Mouse (Mus musculus) ES-Bruce4 (cell line): Measurements from ENCODE around the gene Cd160. TPM values are rescaled to one million over a fixed set of nuclear protein-coding genes. Genes with fewer than 3 reads are reported as not detected.

Experiments used
- H3K27ac ChIP-seq: 2 replicates; pipeline ENCODE4 v1.5.1; 2012; ENCODE audit warnings: low read length, inconsistent platforms; ENCODE audit not compliant: insufficient read depth
- H3K27me3 ChIP-seq: 2 replicates; pipeline ENCODE4 v1.6.1; 2012; ENCODE audit warnings: mild to moderate bottlenecking, low read length, inconsistent platforms; ENCODE audit not compliant: control insufficient read depth, poor library complexity, insufficient read depth, severe bottlenecking
- H3K36me3 ChIP-seq: 2 replicates; pipeline ENCODE4 v1.6.1; 2012; ENCODE audit warnings: inconsistent platforms, mild to moderate bottlenecking, low read length, moderate library complexity; ENCODE audit not compliant: control insufficient read depth, poor library complexity, insufficient read depth, severe bottlenecking
- H3K4me1 ChIP-seq: one replicate; pipeline ENCODE4 v1.8.1; 2011; ENCODE audit warnings: low read length; ENCODE audit not compliant: control insufficient read depth, insufficient read depth
- H3K4me3 ChIP-seq: 2 replicates; pipeline ENCODE4 v1.5.1; 2011; ENCODE audit warnings: low read depth, mild to moderate bottlenecking, low read length
- H3K9ac ChIP-seq: 2 replicates; pipeline ENCODE4 v1.6.1; 2012; ENCODE audit warnings: low read depth, mild to moderate bottlenecking, inconsistent platforms; ENCODE audit not compliant: poor library complexity, severe bottlenecking
- H3K9me3 ChIP-seq: replicated peaks from 2 replicates; pipeline ENCODE4 v1.6.1; 2012; ENCODE audit warnings: mild to moderate bottlenecking, low read length, inconsistent platforms; ENCODE audit not compliant: control insufficient read depth, poor library complexity, insufficient read depth, severe bottlenecking
- CTCF ChIP-seq: IDR thresholded peaks from one replicate; pipeline ENCODE4 v1.8.1; 2011; ENCODE audit warnings: low read depth, low read length
- EP300 ChIP-seq: IDR thresholded peaks from 2 replicates; pipeline ENCODE4 v1.6.1; 2011; ENCODE audit warnings: low read depth, low read length; ENCODE audit not compliant: insufficient read depth
- POLR2A ChIP-seq: IDR thresholded peaks from one replicate; pipeline ENCODE4 v1.8.1; 2011; ENCODE audit warnings: low read length; ENCODE audit not compliant: insufficient read depth
- polyA plus RNA-seq: library from polyadenylated mRNA; stranded (reverse); fragments of >200 nt; gene quantifications from 2 replicates; pipeline ENCODE4 v1.2.4, GENCODE M21; 2011; ENCODE audit warnings: low read depth; ENCODE audit not compliant: missing spikeins, insufficient read depth, insufficient read length

Cd160 gene
- polyA plus RNA-seq, 1 experiment = not detected

- peaks cover 2% of the 10 kb centered on the region for H3K4me1 ChIP-seq
Measured at GRCm38 (mm10) chr3:96813591-96814244, 15.4 kb downstream of the Cd160 start.

DNA sequence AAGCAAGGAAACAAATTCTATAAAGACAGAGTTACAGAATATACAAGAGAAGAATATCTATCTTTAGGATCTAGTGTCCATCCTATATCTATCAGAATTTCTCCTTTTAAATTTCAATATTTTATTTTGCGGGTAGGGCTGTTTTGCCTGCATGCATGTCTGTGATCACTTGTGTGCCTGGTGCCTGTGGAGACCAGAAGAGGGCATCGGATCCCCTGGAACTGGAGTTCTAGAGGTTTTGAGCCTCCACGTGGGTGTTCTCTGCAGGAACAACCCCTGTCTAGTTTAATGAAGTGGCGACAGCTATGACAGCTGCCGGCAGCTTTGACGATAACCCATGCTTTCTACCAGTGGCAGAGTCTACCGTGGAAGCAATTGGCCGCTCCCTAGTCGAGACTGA lies 16.0 kb downstream of the Cd160 start:
- TF ChIP-seq EP300 (no peak), CTCF (peak; percentile 42), POLR2A (no peak)
- H3K9me3 ChIP-seq = no peaks in the 10 kb centered on the region
- H3K27ac ChIP-seq = no peak overlapping the region
- no peaks in the 10 kb centered on the region for H3K36me3 ChIP-seq
- no peak overlapping the region for H3K4me3 ChIP-seq
- H3K4me1 ChIP-seq = peaks cover 2% of the 10 kb centered on the region
- no peaks in the 10 kb centered on the region for H3K27me3 ChIP-seq
- H3K9ac ChIP-seq = no peak overlapping the region

More at GRCm38 (mm10) chr3:96813591-96814244, 15.4 kb downstream of the Cd160 start:
- no peak overlapping the region for H3K9ac ChIP-seq
- H3K27ac ChIP-seq = no peak overlapping the region
- no peak for TF ChIP-seq EP300
- TF ChIP-seq POLR2A = no peak
- TF ChIP-seq CTCF = no peak
- no peaks in the 10 kb centered on the region for H3K36me3 ChIP-seq
- no peaks in the 10 kb centered on the region for H3K9me3 ChIP-seq
- no peak overlapping the region for H3K4me3 ChIP-seq
- H3K27me3 ChIP-seq = no peaks in the 10 kb centered on the region

- Histone ChIP-seq H3K27me3 (no peaks in the 10 kb centered on the region), H3K9ac (no peak overlapping the region), H3K9me3 (no peaks in the 10 kb centered on the region), H3K4me3 (no peak overlapping the region), H3K36me3 (no peaks in the 10 kb centered on the region), H3K27ac (no peak overlapping the region), H3K4me1 (peaks cover 2% of the 10 kb centered on the region)
- TF ChIP-seq EP300 (no peak), CTCF (peak; percentile 83), POLR2A (no peak)
Measured at GRCm38 (mm10) chr3:96812395-96813091, 16.6 kb downstream of the Cd160 start.

DNA sequence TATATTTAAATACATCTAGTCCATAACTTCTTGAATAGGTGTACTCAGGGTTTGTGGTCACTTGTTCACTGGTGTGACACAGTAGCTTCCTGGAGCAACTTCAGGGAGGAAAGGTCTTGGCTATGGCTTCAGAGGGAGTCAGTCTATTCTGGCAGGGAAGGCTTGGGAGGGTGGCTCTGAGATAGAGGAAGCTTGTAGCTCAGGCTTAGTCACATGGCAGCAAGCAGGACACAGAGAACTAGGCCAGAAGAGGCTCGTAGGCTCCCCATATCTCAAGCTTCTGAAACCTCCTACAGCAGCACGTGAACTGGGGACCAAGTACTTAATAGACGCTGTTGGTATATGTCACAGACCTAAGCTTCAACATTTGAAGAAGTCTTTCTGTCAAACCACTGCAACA lies 17.9 kb downstream of the Cd160 start:
- no peak overlapping the region for H3K27ac ChIP-seq
- no peaks in the 10 kb centered on the region for H3K36me3 ChIP-seq
- H3K9me3 ChIP-seq = 0 out of 2 replicates have a peak, but pooled peaks cover 2% of the 10 kb centered on the region
- peaks cover 2% of the 10 kb centered on the region for H3K4me1 ChIP-seq
- H3K27me3 ChIP-seq = no peaks in the 10 kb centered on the region
- H3K9ac ChIP-seq = no peak overlapping the region
- H3K4me3 ChIP-seq = no peak overlapping the region
- TF ChIP-seq EP300 (no peak), POLR2A (no peak), CTCF (no peak)

DNA sequence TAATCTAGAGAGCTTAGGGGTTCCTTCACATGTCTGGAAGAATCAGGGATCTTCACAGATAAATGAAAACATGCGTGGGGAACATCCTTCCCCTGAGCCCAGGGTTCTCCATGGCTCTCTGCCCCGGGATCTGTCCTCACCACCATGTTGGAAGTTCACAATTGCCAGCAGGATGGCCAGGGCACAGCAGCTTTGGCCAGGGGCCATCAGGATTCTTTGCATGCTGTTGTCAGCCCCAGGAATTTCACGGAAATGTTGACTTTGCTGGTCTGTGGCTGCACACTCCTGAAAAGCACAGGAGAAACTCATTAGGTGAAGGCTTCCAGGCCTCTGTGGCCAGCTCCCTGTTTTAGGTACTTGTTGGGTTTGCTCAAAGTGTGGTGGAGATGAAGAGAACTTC lies 20.5 kb downstream of the Cd160 start:
- TF ChIP-seq EP300 = no peak
- no peak for TF ChIP-seq POLR2A
- no peak for TF ChIP-seq CTCF
- Histone ChIP-seq H3K27ac (peak overlapping the region; percentile 60), H3K4me3 (no peak overlapping the region), H3K36me3 (no peaks in the 10 kb centered on the region), H3K27me3 (no peaks in the 10 kb centered on the region), H3K9ac (no peak overlapping the region), H3K9me3 (peaks cover 2% of the 10 kb centered on the region; the same call in 1 of the 2 replicates), H3K4me1 (peaks cover 2% of the 10 kb centered on the region)

GRCm38 (mm10) chr3:96808136-96808535 lies 21.0 kb downstream of the Cd160 start:
- H3K4me3 ChIP-seq = no peak overlapping the region
- H3K36me3 ChIP-seq = no peaks in the 10 kb centered on the region
- H3K4me1 ChIP-seq = no peaks in the 10 kb centered on the region
- TF ChIP-seq EP300 (0 out of 2 replicates have a peak, but pooled peaks have one; percentile 21), POLR2A (no peak)
- H3K9me3 ChIP-seq = peaks cover 2% of the 10 kb centered on the region; the same call in 1 of the 2 replicates
- H3K27ac ChIP-seq = peak overlapping the region; percentile 70
- H3K9ac ChIP-seq = no peak overlapping the region
- no peaks in the 10 kb centered on the region for H3K27me3 ChIP-seq
